Mouse (Mus musculus) layer of hippocampus, postnatal 36 days (tissue): ENCODE measurements around the gene Crybg2. TPM values are rescaled to one million over a fixed set of nuclear protein-coding genes. Genes with fewer than 3 reads are reported as not detected.
A peak's percentile ranks its signal among the peaks of the same experiment; 100 is the strongest.

Source experiments
- DNase-seq, 2 experiments: peaks; one replicate each; pipeline ENCODE4 v3.0.0; 2022
- total RNA-seq, 2 experiments: library from RNA; stranded (reverse); gene quantifications; 2 replicates each; pipeline ENCODE4 v1.2.3; 2021

Crybg2 gene
- total RNA-seq, 2 experiments from 2014 or later = 1.2 to 1.8 TPM

- no peak for DNase-seq
Observed at GRCm38 (mm10) chr4:134058908-134059307, 1.7 kb upstream of the Crybg2 start.

GRCm38 (mm10) chr4:134061166-134061830, 683 bp downstream of the Crybg2 start:
- DNase-seq = no peak

- no peak for DNase-seq
Observed at GRCm38 (mm10) chr4:134061944-134062446, 1.4 kb downstream of the Crybg2 start.

GRCm38 (mm10) chr4:134062561-134062960, 1.9 kb downstream of the Crybg2 start:
- no peak for DNase-seq

GRCm38 (mm10) chr4:134065431-134066004, 4.9 kb downstream of the Crybg2 start:
- no peak for DNase-seq

- DNase-seq = no peak
Observed at GRCm38 (mm10) chr4:134067383-134067782, 6.8 kb downstream of the Crybg2 start.

- DNase-seq = no peak
Observed at GRCm38 (mm10) chr4:134067833-134068544, 7.4 kb downstream of the Crybg2 start.

GRCm38 (mm10) chr4:134068793-134069580, 8.4 kb downstream of the Crybg2 start:
- no peak for DNase-seq

- DNase-seq = peak in 1 of 2 experiments; percentile 22
Observed at GRCm38 (mm10) chr4:134078694-134079093, 18.1 kb downstream of the Crybg2 start.

GRCm38 (mm10) chr4:134080674-134081073, 20.1 kb downstream of the Crybg2 start:
- DNase-seq = no peak

- DNase-seq = peak; percentile 37 to 57
Observed at GRCm38 (mm10) chr4:134081730-134082386, 21.2 kb downstream of the Crybg2 start.

- DNase-seq = no peak
Observed at GRCm38 (mm10) chr4:134082460-134082859, 21.8 kb downstream of the Crybg2 start.

- no peak for DNase-seq
Observed at GRCm38 (mm10) chr4:134084999-134085398, 24.4 kb downstream of the Crybg2 start.

- no peak for DNase-seq
Observed at GRCm38 (mm10) chr4:134087412-134087811, 26.8 kb downstream of the Crybg2 start.

GRCm38 (mm10) chr4:134089029-134089428, 28.4 kb downstream of the Crybg2 start:
- no peak for DNase-seq

- no peak for DNase-seq
Observed at GRCm38 (mm10) chr4:134090521-134091224, 30.1 kb downstream of the Crybg2 start.

GRCm38 (mm10) chr4:134091225-134091529, 30.6 kb downstream of the Crybg2 start:
- DNase-seq = no peak

GRCm38 (mm10) chr4:134092382-134093288, 32.0 kb downstream of the Crybg2 start:
- DNase-seq = peak in 1 of 2 experiments; percentile 23

- DNase-seq = no peak
Observed at GRCm38 (mm10) chr4:134094004-134094564, 33.5 kb downstream of the Crybg2 start.

GRCm38 (mm10) chr4:134094923-134095547, 34.4 kb downstream of the Crybg2 start, which contains the start of gene Cd52:
Gene Cd52, minus strand, starts transcription at chr4:134095082.
- no peak for DNase-seq
